26 mouse cellular contexts compared by ENCODE assay signal in the genomic region with DNA sequence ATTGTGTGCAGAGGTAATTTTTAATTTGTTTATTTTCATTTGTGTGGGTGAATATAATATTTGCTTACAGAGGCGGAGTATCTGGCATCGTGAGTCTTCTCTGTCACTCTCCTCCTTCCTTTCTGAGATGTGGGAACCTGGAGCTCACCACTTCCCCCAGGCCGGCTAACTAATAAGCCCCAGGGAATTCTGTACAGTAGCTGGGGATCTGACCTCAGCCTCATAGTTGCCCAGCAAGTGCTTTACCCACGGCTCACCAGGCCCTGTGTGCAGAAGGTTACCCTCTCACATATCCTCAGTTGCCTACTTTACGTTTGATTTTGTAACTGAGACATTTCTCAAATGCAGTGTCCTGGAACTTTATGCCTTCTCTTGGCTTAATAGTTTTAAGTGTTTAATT. TPM values are rescaled to one million over a fixed set of nuclear protein-coding genes. Genes with fewer than 3 reads are reported as not detected.
DNase-seq lines count a peak whose midpoint lies in the region; ATAC-seq lines count a peak whose summit lies in the region.
"Had no signal": no experiment of that assay in that cellular context is flagged by ENCODE, and none has a peak within 500 bp of the region (broad histone marks: within the 10 kb centered on the region; RNA-seq: fewer than 3 reads in every experiment).

No protein-coding gene starts in this region.

- DNase-seq in heart, adult 11 months = peak; percentile 19
- DNase-seq in heart, postnatal 4 days = no peak
- peak; percentile 59 for DNase-seq in midbrain, embryonic 11.5 days (ENCODE audit: low spot score, missing footprints)
- peak; percentile 62 for DNase-seq in adipocyte (ENCODE audit: low spot score)
- DNase-seq in left cerebral cortex, postnatal 25 days (ENCODE audit: low spot score in 2 of 2) = no peak
- DNase-seq: adrenal gland, adult 2 months; adrenal gland, postnatal 10 days; adrenal gland, postnatal 25 days; cerebellum, adult 11 months; cerebellum, adult 18-20 months; cerebellum, adult 8-10 months; cerebellum, adult 9-11 months; cerebellum, postnatal 14 days; cerebellum, postnatal 36 days; embryo, embryonic 11 days; forebrain, postnatal 0 days had no signal

- H3K27me3 ChIP-seq in midbrain, embryonic 11.5 days (ENCODE audit: control insufficient read depth, insufficient read depth, low read length) = no peaks in the 10 kb centered on the region
- no peaks in the 10 kb centered on the region for H3K27me3 ChIP-seq in midbrain, embryonic 15.5 days (replicated peaks)
- H3K27me3 ChIP-seq: embryonic facial prominence, embryonic 13.5 days; embryonic facial prominence, embryonic 15.5 days; forebrain, embryonic 12.5 days had no signal

- H3K9ac ChIP-seq in midbrain, embryonic 11.5 days (ENCODE audit: low read length) = no peak overlapping the region
- no peak overlapping the region for H3K9ac ChIP-seq in midbrain, embryonic 15.5 days
- H3K9ac ChIP-seq: embryonic facial prominence, embryonic 13.5 days; embryonic facial prominence, embryonic 15.5 days; forebrain, embryonic 12.5 days; forebrain, postnatal 0 days had no signal

- H3K4me1 ChIP-seq in midbrain, embryonic 11.5 days (ENCODE audit: control insufficient read depth, insufficient read depth, low read length) = no peaks in the 10 kb centered on the region
- H3K4me1 ChIP-seq in midbrain, embryonic 15.5 days = peaks cover 7% of the 10 kb centered on the region; the same call in 1 of the 2 replicates
- H3K4me1 ChIP-seq: embryonic facial prominence, embryonic 13.5 days; embryonic facial prominence, embryonic 15.5 days; forebrain, embryonic 10.5 days had no signal

- no peak overlapping the region for H3K4me2 ChIP-seq in midbrain, embryonic 11.5 days
- H3K4me2 ChIP-seq in midbrain, embryonic 15.5 days = no peak overlapping the region
- H3K4me2 ChIP-seq: embryonic facial prominence, embryonic 13.5 days; embryonic facial prominence, embryonic 15.5 days; forebrain, embryonic 12.5 days had no signal

- H3K4me3 ChIP-seq in midbrain, embryonic 11.5 days (ENCODE audit: low read depth, low read length) = no peak overlapping the region
- no peak overlapping the region for H3K4me3 ChIP-seq in midbrain, embryonic 15.5 days
- H3K4me3 ChIP-seq: embryonic facial prominence, embryonic 13.5 days; embryonic facial prominence, embryonic 15.5 days; erythroblast, embryonic 14.5 days; forebrain, embryonic 10.5 days; forebrain, embryonic 12.5 days had no signal

- intact Hi-C loops in left cerebral cortex, postnatal 25 days (cut with DNase I) = no loop called here

- WGBS in midbrain, embryonic 11.5 days = 83% methylated on average over 5 of the region's 5 CpGs
- WGBS in midbrain, embryonic 15.5 days = 71% methylated on average over 5 of the region's 5 CpGs

- H3K36me3 ChIP-seq in midbrain, embryonic 11.5 days (ENCODE audit: control insufficient read depth, insufficient read depth, low read length) = no peaks in the 10 kb centered on the region
- 0 out of 2 replicates have a peak, but pooled peaks cover 7% of the 10 kb centered on the region for H3K36me3 ChIP-seq in midbrain, embryonic 15.5 days (replicated peaks)

- no peaks in the 10 kb centered on the region for H3K9me3 ChIP-seq in midbrain, embryonic 11.5 days (ENCODE audit: control insufficient read depth, low read length)
- H3K9me3 ChIP-seq in midbrain, embryonic 15.5 days = no peaks in the 10 kb centered on the region
- H3K9me3 ChIP-seq: embryonic facial prominence, embryonic 13.5 days; embryonic facial prominence, embryonic 15.5 days; forebrain, embryonic 10.5 days; forebrain, embryonic 12.5 days had no signal

- H3K27ac ChIP-seq in midbrain, embryonic 11.5 days (ENCODE audit: low read depth, low read length) = no peak overlapping the region
- H3K27ac ChIP-seq in midbrain, embryonic 15.5 days = no peak overlapping the region
- H3K27ac ChIP-seq: embryonic facial prominence, embryonic 13.5 days; embryonic facial prominence, embryonic 15.5 days; forebrain, embryonic 10.5 days; forebrain, embryonic 12.5 days had no signal

- no peak for ATAC-seq in midbrain, embryonic 11.5 days (ENCODE audit: low FRiP score)
- no peak for ATAC-seq in midbrain, embryonic 15.5 days (replicated peaks)
- ATAC-seq in megakaryocyte, adult 5-6 weeks (ENCODE audit: poor library complexity, severe bottlenecking) = no peak
- ATAC-seq: activated CD4-positive, CD25-positive, alpha-beta regulatory T cell, adult 4 months; forebrain, embryonic 14.5 days; forebrain, postnatal 0 days had no signal

RNA-seq across cellular contexts. Expression of a gene that starts 37.1 kb away (rescaled TPM):
- 100 to 1,000 TPM; 140 to 145 TPM for total RNA-seq in heart, postnatal 4 days (2021)
- polyA plus RNA-seq in midbrain, embryonic 11.5 days (2014; fragmentation: Nextera tagmentation; extraction: Ambion mirVana) = 102 and 119 TPM in 2 replicates
- 291 and 297 TPM in 2 replicates for polyA plus RNA-seq in midbrain, embryonic 15.5 days (2015; fragmentation: Nextera tagmentation; extraction: Ambion mirVana)
- 153 and 169 TPM in 2 replicates for total RNA-seq in megakaryocyte, adult 5-6 weeks (2015)
- total RNA-seq in megakaryocyte, adult 5-6 weeks (2017) = 109 and 125 TPM in 2 replicates
- 100 to 1,000 TPM; 260 to 266 TPM for total RNA-seq in left cerebral cortex, postnatal 25 days (2021)
- total RNA-seq: MEL had no signal

Comparison
In these comparisons a context has a peak if more than half of its experiments do, and no peak if none do; other contexts are left out.
1. DNase-seq: peak in heart, adult 11 months (single experiment), midbrain, embryonic 11.5 days (single experiment) and adipocyte (single experiment); none in heart, postnatal 4 days (single experiment) and left cerebral cortex, postnatal 25 days (0 of 2).